ENCODE assay signal across 8 mouse cellular contexts in genomic region chr17:22817471-22818198, GRCm38 (mm10). TPM values are rescaled to one million over a fixed set of nuclear protein-coding genes. Genes with fewer than 3 reads are reported as not detected.
A peak's percentile ranks its signal among the peaks of the same experiment; 100 is the strongest.
DNase-seq lines count a peak whose midpoint lies in the region; ATAC-seq lines count a peak whose summit lies in the region.

No protein-coding gene starts in this region.

- H3K4me2 ChIP-seq in lung, embryonic 15.5 days = peak overlapping the region; percentile 55

- ATAC-seq in lung, embryonic 15.5 days (ENCODE audit: borderline replicate concordance, extremely low read depth, low FRiP score, low TSS enrichment) = peak; percentile 95

- H3K9ac ChIP-seq in lung, embryonic 15.5 days = peak overlapping the region; percentile 83

- 1% methylated on average over 28 of the region's 28 CpGs for WGBS in hindbrain, embryonic 10.5 days
- WGBS in lung, embryonic 15.5 days = 1% methylated on average over 28 of the region's 28 CpGs

- peaks cover 16% of the 10 kb centered on the region for H3K36me3 ChIP-seq in hindbrain, embryonic 10.5 days
- no peaks in the 10 kb centered on the region for H3K36me3 ChIP-seq in lung, embryonic 15.5 days

- no peaks in the 10 kb centered on the region for H3K9me3 ChIP-seq in hindbrain, embryonic 10.5 days
- no peaks in the 10 kb centered on the region for H3K9me3 ChIP-seq in lung, embryonic 15.5 days

- peak; percentile 87 for DNase-seq in NIH3T3 (ENCODE audit: low read depth)
- DNase-seq in cerebellum, adult 8-10 months = peak; percentile 52
- DNase-seq in frontal cortex, adult 2 months (ENCODE audit: extremely low spot score in 1 of 2, low spot score in 1 of 2) = peak; percentile 62 to 85
- peak; percentile 88 for DNase-seq in hindbrain, embryonic 10.5 days (ENCODE audit: low spot score)
- peak; percentile 21 for DNase-seq in layer of hippocampus, adult 9-10 months (ENCODE audit: low spot score)
- peak; percentile 15 for DNase-seq in ovary, postnatal 14 days (ENCODE audit: low spot score)
- DNase-seq in thymus, postnatal 4 days = peak; percentile 44

- H3K27me3 ChIP-seq in hindbrain, embryonic 10.5 days (ENCODE audit: insufficient read depth, poor library complexity, severe bottlenecking) = no peaks in the 10 kb centered on the region
- no peaks in the 10 kb centered on the region for H3K27me3 ChIP-seq in lung, embryonic 15.5 days

- H3K27ac ChIP-seq in hindbrain, embryonic 10.5 days = peak overlapping the region; percentile 94
- peak overlapping the region; percentile 89 for H3K27ac ChIP-seq in lung, embryonic 15.5 days

- H3K4me3 ChIP-seq in hindbrain, embryonic 10.5 days = peak overlapping the region; percentile 73
- H3K4me3 ChIP-seq in lung, embryonic 15.5 days = peak overlapping the region; percentile 69

- H3K4me1 ChIP-seq in hindbrain, embryonic 10.5 days (replicated peaks) = peaks cover 10% of the 10 kb centered on the region; the same call in 1 of the 2 replicates
- H3K4me1 ChIP-seq in lung, embryonic 15.5 days = no peaks in the 10 kb centered on the region

RNA-seq across cellular contexts. Expression of gene Zfp945, which starts 49.3 kb away (rescaled TPM):
- polyA plus RNA-seq in frontal cortex, adult 2 months (2012; rRNA removed) = 8.3 and 9.1 TPM in 2 replicates
- polyA plus RNA-seq in hindbrain, embryonic 10.5 days (2016; fragmentation: Nextera tagmentation; extraction: Ambion mirVana) = 14.0 and 16.9 TPM in 2 replicates
- 18.4 and 19.7 TPM in 2 replicates for polyA plus RNA-seq in lung, embryonic 15.5 days (2015; fragmentation: Nextera tagmentation; extraction: Ambion mirVana)

Comparison
In these comparisons a context has a peak if more than half of its experiments do, and no peak if none do; other contexts are left out.
1. Peak in every context shown above with its lines: DNase-seq, ATAC-seq, H3K4me3 ChIP-seq and H3K27ac ChIP-seq.
2. DNase-seq: peak in every context shown above with its lines; median percentile 88 in hindbrain, embryonic 10.5 days; 87 in NIH3T3; 74 in frontal cortex, adult 2 months; 52 in cerebellum, adult 8-10 months; 44 in thymus, postnatal 4 days; 21 in layer of hippocampus, adult 9-10 months; 15 in ovary, postnatal 14 days.